Mouse (Mus musculus) heart, postnatal 14 days (tissue): ENCODE results near the gene Med26. TPM values are rescaled to one million over a fixed set of nuclear protein-coding genes. Genes with fewer than 3 reads are reported as not detected.

Experiments
- microRNA-seq, 2 experiments: library from miRNA; unstranded; fragments of <30 nt; microRNA quantifications; one replicate each; pipeline ENCODE4 v1.2.0; 2021 to 2022
- total RNA-seq, 2 experiments: library from RNA; stranded (reverse); gene quantifications; 2 replicates each; pipeline ENCODE4 v1.2.3; 2021

The Med26 gene
- total RNA-seq, 2 experiments from 2014 or later, result 10.5 to 10.7 TPM

Small RNA genes within 50 kb of the gene (microRNA-seq; reads per million reads assigned to microRNA genes)
- 0 reads per million in 2 experiments for gene Gm28019
- 1.6 to 4.7 reads per million in 2 experiments for gene Mir7068

Other genes with a start within 250 kb of the Med26 start
- 1 to 10 TPM; 9.7 TPM for gene Gm10282, start 243.0 kb downstream of the Med26 start, total RNA-seq
- 100 to 1,000 TPM; 113 to 115 TPM for gene Klf2, start 229.2 kb downstream of the Med26 start, total RNA-seq
- 10 to 100 TPM; 44.4 to 47.5 TPM for gene Eps15l1, start 126.8 kb downstream of the Med26 start, total RNA-seq
- 10 to 100 TPM in 1 of 2 experiments, 1 to 10 TPM in 1; 8.1 to 10.5 TPM for gene Calr3, start 104.4 kb downstream of the Med26 start, total RNA-seq
- gene 1700030K09Rik, start 104.4 kb downstream of the Med26 start, total RNA-seq, result 1 to 10 TPM; 6.6 to 7.0 TPM
- 10 to 100 TPM; 42.9 to 43.2 TPM for gene Cherp, start 73.0 kb downstream of the Med26 start, total RNA-seq
- 10 to 100 TPM; 44.1 to 47.8 TPM for gene Slc35e1, start 55.7 kb downstream of the Med26 start, total RNA-seq
- gene Smim7, start 22.8 kb upstream of the Med26 start, total RNA-seq, result 100 to 1,000 TPM; 111 to 117 TPM
- gene Tmem38a, start 23.8 kb upstream of the Med26 start, total RNA-seq, result 100 to 1,000 TPM; 372 TPM
- under 1 TPM; 0.62 to 0.88 TPM for gene Nwd1, start 98.4 kb upstream of the Med26 start, total RNA-seq
- 10 to 100 TPM; 87.1 to 88.6 TPM for gene Sin3b, start 175.0 kb upstream of the Med26 start, total RNA-seq
- gene F2rl3, start 213.6 kb upstream of the Med26 start, total RNA-seq, result 1 to 10 TPM; 2.0 to 2.2 TPM